Mouse (Mus musculus) megakaryocyte, embryonic 14.5 days (primary cell): ENCODE measurements at regions not wholly inside any gene's neighbourhood (a gene's known extent, or its start where the extent isn't known, plus 50 kb on each side); places are given as distances from the start of the nearest gene placed in this dataset.

ENCODE experiments used
- FLI1 ChIP-seq: IDR thresholded peaks from 2 replicates; pipeline ENCODE4 v1.6.1; 2012; ENCODE audit warnings: low read length, inconsistent platforms, mixed read lengths
- GATA1 ChIP-seq: IDR thresholded peaks from 3 replicates; pipeline ENCODE4 v1.6.1; 2012; ENCODE audit warnings: mixed read lengths, low read length, inconsistent platforms, borderline replicate concordance

DNA sequence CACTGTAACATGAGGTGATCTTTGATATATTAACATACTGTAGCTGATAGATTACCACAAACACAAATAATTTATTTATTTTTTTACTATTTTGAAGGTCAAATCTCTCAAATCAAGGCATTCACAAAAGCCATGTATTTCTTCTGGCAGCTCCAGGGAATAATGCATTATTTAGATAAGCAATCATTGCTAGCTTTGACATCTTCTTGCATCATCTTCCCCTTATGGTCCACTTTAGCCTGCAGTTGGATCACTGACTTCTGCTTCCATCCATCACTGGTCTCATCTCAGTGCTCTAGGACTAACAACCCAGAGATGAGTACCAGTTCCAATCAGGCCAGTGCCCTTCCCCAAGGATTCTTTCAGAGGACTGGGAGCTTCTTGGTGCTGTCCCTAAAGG is 95.3 kb upstream of the Actbl2 start:
- no peak for TF ChIP-seq FLI1
- no peak for TF ChIP-seq GATA1
